Mouse (Mus musculus): ENCODE data around the gene Ddx17.

Ddx17 gene

GRCm38 (mm10) chr15:79546410-79547288 lies at the start of gene Ddx17:
Ddx17 (minus strand) TSS chr15:79546741.
- DNase-seq (ENCODE audit: low read depth, low spot score) = peak; percentile 99

- DNase-seq (ENCODE audit: low read depth, low spot score) = no peak
These were observed 35.0 kb upstream of the Ddx17 start for GRCm38 (mm10) chr15:79581581-79581980.

GRCm38 (mm10) chr15:79577671-79578426 lies 31.3 kb upstream of the Ddx17 start:
- DNase-seq (ENCODE audit: low read depth, low spot score) = peak; percentile 53

GRCm38 (mm10) chr15:79576947-79577346 lies 30.4 kb upstream of the Ddx17 start:
- DNase-seq (ENCODE audit: low read depth, low spot score) = no peak

- DNase-seq (ENCODE audit: low read depth, low spot score) = no peak
These were observed 29.1 kb upstream of the Ddx17 start for GRCm38 (mm10) chr15:79575543-79576222.

GRCm38 (mm10) chr15:79562417-79562816 lies 15.9 kb upstream of the Ddx17 start:
- no peak for DNase-seq (ENCODE audit: low read depth, low spot score)

- DNase-seq (ENCODE audit: low read depth, low spot score) = no peak
These were observed 13.1 kb upstream of the Ddx17 start for GRCm38 (mm10) chr15:79559649-79560048.

GRCm38 (mm10) chr15:79552566-79552965 lies 6.0 kb upstream of the Ddx17 start:
- DNase-seq (ENCODE audit: low read depth, low spot score) = no peak

GRCm38 (mm10) chr15:79548226-79548625 lies 1.7 kb upstream of the Ddx17 start:
- no peak for DNase-seq (ENCODE audit: low read depth, low spot score)

- no peak for DNase-seq (ENCODE audit: low read depth, low spot score)
These were observed 814 bp upstream of the Ddx17 start for GRCm38 (mm10) chr15:79547289-79547820.

GRCm38 (mm10) chr15:79545921-79546399 lies 581 bp downstream of the Ddx17 start:
- peak; percentile 74 for DNase-seq (ENCODE audit: low read depth, low spot score)

- DNase-seq (ENCODE audit: low read depth, low spot score) = no peak
These were observed 1.0 kb downstream of the Ddx17 start for GRCm38 (mm10) chr15:79545496-79545895.

- DNase-seq (ENCODE audit: low read depth, low spot score) = no peak
These were observed 2.6 kb downstream of the Ddx17 start for GRCm38 (mm10) chr15:79543968-79544367.

GRCm38 (mm10) chr15:79533796-79534195 lies 12.7 kb downstream of the Ddx17 start:
- no peak for DNase-seq (ENCODE audit: low read depth, low spot score)

GRCm38 (mm10) chr15:79529935-79530334 lies 16.6 kb downstream of the Ddx17 start:
- no peak for DNase-seq (ENCODE audit: low read depth, low spot score)

GRCm38 (mm10) chr15:79527991-79528639 lies 18.4 kb downstream of the Ddx17 start:
- no peak for DNase-seq (ENCODE audit: low read depth, low spot score)

- no peak for DNase-seq (ENCODE audit: low read depth, low spot score)
These were observed 19.3 kb downstream of the Ddx17 start for GRCm38 (mm10) chr15:79527192-79527591.

- DNase-seq (ENCODE audit: low read depth, low spot score) = no peak
These were observed 20.4 kb downstream of the Ddx17 start for GRCm38 (mm10) chr15:79525979-79526768.

- DNase-seq (ENCODE audit: low read depth, low spot score) = no peak
These were observed 21.0 kb downstream of the Ddx17 start for GRCm38 (mm10) chr15:79525564-79525963.

Measured in CD4-positive, CD25-positive, alpha-beta regulatory T cell, adult 2 months (primary cell).